Mouse (Mus musculus) v-Abl transformed pro-B cells (cell line): ENCODE measurements around the gene Efcc1.

Experiments used
- in situ Hi-C, 2 experiments: fragments of 400-800 bp; cut with MboI; formaldehyde crosslinking; loops; one replicate each; pipeline ENCODE4 v1.15.1; 2025; ENCODE audit not compliant: unreplicated experiment in 2 of 2

The Efcc1 gene

DNA sequence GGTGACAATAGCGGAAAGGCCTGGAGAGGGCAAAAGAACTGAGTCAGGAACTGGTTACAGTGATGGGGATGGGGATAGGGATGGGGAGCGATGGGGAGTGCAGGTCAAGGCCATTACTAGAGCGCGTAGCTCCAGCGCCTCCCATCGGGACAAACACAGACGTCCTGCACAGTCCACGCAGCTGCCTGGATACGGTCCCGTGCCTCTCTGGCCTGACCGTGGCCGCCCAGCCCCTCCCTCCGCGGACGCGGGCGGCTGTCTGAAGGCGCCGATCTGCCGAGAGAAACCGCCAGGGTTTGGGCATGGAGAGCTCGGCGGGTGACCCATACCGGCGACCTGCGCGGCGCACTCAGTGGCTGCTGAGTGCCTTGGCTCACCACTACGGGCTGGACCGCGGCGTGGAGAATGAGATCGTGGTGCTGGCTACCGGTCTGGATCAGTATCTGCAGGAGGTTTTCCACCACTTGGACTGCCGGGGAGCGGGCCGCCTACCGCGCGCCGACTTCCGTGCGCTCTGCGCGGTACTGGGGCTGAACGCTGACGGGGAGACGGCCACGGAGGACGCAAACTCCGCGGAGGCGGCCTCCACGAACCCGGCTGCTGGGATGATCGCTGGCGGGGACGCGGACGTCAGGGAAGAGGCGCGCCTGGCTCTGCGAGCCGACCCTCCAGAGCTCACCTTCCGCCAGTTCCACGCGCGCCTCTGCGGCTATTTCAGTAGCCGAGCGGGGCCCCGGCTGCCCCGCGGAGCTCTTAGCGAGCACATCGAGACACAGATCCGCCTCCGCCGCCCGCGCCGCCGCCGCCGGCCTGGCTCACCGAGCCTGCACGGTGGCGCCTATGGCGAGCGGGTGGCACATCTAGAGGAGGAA lies at the start of gene Efcc1:
TSS of gene Efcc1 (plus strand) at position 279 of the 872 bp plus-strand sequence.
- in situ Hi-C loops, result no loop called here

DNA sequence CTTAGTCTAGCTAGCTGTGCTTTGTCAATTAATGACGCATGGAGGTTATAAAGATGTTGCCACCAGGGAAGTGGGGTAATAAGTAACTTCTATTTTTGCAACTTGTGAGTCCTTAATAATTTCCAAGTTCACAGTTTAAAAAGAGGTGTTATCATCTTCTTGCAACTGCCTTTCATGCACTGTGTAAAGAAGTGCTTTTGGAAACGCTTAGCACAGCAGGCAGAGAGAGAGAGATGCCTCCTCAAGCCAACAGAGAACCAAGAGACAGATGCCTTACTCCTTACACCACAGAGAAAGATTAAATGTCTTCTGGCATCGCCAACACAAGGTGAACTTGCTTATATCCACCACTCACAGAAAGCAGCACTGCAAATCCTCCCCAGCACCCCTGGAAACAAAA lies 34.7 kb upstream of the Efcc1 start:
- in situ Hi-C loops, result loop anchor here (10.0 to 25.0 kb wide), 2 partner anchors 179 to 609 kb away; no protein-coding TSS in a partner anchor

DNA sequence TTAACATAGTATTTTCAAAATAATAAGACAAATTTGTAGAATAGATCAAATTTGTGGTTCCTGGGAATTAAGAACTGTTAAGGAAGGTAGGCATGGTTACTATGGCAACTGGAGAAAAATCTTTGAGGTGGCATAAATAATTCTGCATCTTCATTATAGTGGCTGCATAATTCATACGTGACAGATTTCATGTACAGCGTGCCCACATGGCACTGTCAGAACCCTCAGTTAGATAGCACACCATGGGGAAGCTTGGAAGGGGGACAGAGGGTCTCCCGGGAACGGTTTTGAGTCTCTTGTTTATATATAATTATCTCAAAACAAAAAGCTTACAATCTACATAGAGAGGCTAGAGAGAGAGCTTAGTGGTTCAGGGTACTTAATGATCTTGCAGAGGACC lies 34.1 kb upstream of the Efcc1 start:
- in situ Hi-C loops, result loop anchor here (10.0 to 25.0 kb wide), 2 partner anchors 178 to 609 kb away; no protein-coding TSS in a partner anchor

DNA sequence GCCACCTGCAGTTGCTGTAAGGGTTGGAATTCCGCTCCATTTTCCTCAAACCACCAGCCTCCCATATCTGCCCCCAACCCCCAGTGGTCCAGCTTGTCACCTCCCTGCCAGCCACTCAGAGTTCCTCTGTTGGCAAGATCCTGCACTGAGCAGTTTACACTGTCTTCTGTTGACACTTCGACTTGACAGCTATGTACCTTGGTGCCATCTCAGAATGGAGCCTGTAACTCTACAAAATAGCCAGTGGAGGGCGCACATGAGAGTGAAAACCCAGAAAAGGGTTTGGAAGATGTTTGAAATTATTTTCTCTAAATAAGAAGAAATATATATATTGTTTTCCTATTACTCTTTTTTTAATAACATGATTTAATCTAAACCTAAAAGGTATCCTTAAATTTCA lies 24.4 kb upstream of the Efcc1 start:
- in situ Hi-C loops, result loop anchor here (5.0 to 10.0 kb wide), 3 partner anchors 66 to 289 kb away; partner anchors contain the start of gene H1fx (in 1 of the 2)

DNA sequence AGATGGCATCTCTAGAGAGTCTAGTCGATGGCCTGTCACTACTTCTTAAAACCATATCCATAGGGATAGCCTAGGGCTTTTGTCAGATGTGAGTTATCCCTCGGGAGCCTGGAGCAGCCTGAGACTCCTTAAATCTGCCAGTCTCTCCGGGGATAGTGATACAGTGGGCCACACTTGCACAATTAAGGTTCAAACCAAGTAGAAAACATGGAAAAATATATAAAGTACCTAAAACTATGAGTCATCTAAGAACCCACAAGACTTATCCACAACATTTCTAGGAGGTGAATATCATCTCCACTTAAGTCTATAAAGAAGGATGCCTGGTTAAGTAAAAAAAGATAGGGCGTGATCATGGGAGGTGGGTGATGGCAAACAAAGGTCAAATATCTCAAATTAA lies 18.4 kb upstream of the Efcc1 start:
- in situ Hi-C loops, result no loop called here

DNA sequence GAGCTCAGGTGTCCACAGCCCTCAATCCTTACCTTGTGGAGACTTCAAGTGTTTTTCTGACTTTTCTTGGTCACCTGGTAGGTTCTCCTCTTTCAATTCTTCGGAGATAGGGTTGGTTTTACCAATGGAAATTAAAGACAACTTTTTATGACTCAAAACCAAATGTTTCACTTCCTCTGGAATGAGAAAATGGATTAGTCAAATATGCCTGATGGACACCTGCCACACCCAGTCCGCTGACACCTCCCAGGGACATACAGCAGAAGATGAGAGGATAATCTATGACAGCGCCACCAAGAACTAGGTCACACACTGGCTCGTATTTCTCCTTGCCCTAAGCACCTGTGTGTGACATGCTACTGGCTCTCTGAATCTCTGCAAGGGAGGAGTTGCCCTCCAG lies 16.6 kb upstream of the Efcc1 start:
- in situ Hi-C loops, result no loop called here

DNA sequence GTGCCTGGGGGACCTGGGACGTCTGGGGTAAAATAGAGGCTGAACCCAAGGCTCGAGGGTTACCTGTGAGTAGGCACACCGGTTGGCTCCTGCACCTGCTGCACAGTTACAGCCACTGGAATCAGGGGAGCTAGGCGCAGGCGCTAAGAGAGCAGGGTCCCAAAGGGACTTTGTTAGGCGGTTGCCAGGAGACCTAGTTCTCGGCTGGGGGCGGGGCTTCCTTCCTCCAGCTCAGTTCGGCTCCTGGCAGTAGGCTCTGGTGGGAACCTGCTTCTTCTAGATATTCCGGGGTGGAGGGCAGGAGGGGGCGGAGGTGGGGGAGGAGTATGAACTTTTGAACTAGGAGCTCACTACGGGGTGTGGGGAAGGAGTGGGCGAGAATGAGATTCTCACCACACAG lies 8.0 kb upstream of the Efcc1 start:
- in situ Hi-C loops, result no loop called here

DNA sequence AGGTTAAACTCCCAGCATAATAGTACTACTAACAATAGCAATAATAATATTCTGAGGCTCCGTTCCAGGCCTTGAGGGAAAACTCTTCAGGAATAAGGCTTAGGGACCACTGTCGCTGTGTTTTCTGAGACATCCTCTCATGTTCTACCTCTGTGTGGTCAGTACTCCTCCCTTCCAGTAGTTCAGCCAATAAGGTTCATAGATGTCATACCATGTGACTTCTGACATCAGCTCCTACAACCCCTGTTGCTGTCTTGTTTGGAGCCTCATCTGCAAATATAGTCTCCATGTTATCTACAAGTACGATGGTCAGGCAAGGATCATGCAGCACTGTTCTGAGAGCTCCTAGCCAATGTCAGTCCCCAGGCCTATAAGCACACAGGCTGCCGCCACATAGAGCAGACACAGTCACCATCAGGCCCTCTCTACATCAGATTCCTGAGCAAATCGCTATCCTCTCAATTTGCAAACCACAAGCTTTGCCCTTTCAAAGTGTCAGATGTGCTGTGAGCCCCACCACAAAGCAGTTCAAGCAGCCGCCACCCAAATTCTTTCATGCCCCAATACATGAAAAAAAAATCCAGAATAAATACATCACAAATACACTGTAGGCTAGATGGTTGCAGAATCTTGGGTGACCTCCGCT lies 5.3 kb upstream of the Efcc1 start:
- in situ Hi-C loops, result no loop called here

DNA sequence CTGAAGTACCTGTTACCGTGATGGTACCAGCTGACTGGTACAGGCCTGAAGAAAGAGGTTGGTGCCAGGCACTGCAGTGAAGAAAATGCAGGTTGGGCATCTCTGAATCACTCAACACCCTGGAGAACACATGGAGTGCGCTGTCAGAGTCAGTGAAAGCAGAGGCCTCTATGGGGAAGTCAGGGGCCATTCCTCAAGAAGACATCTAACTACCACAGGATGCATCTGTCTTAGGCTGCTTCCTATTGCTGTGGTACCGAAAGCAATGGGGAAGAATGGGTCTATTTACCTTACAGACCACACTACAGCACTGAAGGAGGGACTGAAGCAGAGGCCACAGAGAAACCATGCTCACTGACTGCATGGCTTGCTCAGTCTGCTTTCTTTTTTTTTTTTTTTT lies 2.6 kb upstream of the Efcc1 start:
- in situ Hi-C loops, result no loop called here

DNA sequence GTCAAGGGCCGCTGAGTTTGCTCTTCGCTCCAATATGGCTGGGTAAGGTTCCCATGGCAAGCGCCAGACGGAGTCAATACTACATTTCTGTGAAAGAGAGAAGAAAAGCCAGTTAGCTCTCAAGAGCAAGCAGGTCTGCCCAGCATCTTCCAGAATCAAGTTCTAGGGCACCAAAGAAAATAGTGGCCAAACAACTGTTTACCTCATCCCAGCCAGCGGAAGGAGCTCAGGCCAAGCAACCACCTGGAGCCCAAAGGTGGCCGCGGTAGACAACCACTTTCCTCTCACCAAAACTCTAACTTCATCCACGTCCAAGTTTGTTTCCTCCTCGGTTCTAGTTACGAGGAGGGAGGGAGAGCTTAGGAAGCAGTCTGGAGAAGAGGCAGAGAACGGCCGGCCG lies 528 bp upstream of the Efcc1 start:
- in situ Hi-C loops, result no loop called here

DNA sequence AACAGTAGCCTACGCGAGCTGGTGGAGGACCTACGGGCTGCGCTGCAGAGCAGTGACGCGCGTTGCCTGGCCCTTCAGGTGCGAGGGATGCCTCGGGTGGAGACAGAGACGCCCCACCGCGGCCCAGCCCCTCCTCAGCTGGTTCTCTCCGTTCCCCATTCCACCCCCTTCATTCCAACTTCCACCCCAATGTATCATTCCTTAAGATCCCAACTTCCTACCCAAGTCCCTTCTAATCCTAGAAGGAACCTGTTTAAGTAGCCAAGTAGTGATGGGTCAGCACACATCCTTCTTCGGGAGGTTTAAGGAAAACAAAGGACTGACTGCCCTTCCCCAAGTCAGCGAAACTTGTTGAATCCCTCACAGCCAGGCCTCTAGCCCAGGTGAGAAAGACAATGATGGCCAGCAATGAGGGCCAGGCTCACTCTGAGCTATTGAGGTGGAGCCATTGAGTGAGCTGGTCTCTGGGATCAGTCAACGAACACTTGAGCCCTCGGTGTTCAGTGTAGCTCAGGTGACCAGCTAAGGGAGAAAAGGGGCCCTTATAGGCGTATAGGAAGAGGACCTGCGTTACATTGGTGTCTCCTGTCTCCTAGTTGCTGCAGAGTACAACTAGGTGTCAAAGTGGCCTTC lies 910 bp downstream of the Efcc1 start:
- in situ Hi-C loops, result no loop called here

DNA sequence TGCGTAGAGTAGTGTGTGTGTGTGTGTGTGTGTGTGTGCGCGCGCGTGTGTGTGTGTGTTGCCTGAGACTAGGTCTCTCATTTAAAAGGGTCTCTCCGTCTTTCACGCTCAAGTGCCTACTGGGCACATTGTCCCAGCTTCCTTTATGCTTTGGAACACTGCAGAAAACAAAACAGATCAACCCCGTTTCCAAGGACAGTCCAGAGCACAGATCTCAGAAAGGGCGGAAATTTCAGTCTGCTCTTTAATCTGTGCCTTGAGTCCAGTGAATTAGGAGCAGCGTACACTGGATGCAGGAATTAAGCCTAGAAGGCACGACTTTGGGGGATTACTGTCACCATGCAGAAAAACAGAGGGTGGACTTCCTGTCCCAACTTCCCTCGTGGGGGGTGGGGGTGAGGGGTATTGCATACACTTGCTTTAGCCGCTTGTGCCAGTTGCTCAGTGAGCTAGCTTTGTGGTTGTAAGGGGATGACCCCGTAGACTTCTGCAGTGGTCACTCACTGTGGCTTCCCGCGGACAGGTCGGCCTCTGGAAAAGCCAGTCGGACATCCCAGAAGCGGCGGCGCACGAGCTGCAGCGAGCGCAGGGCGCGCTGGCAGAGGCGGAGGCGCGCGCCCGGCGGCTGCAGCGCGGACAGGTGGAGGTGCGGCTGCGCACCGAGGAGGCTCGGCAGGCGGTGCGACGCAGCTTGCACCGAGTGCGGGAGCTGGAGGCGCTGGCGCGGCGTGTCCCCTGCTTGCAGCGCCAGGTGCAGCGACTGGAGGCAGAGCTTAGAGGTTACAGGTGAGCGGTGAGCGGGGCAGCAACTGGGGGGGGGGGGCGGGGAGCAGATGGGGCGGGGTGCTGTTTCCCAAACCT lies 1.7 kb downstream of the Efcc1 start:
- in situ Hi-C loops, result no loop called here

DNA sequence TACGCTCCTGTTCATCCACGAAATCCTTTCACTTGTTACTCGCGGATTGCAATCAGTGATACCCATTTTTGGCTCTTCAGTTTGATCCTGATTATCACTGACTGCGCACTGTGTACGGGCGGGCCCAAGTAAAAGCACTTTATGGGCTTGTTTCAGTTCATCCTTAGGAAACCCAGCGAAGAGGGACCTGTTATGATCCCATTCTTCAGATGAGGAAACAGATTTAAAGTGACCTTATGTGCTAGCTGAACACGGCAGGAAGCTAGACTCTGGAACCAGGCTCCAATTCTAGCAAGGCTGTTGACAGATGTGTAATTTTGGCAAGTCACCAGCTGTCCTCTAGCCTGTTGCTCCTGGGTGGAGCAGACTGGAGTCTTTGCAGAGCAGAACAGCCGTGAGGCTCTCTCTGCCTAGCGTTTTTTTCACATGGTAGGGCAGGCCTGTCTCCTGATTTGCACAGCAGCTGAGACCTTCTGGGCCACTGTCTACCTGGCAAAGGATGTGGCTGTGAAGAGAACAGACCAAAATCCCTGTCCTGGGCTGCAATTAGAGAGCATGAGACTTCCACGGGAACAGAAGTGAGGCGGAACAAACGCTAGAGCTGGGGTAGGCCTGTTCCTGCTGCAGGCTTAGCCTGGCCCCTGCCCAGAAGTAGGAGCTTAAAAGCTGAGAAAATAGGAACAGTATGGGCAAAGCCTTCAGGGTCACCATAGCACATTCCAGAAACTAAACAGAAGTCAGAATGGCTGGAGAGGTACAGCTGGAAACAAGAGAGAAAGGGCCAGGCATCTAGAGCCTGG lies 2.7 kb downstream of the Efcc1 start:
- in situ Hi-C loops, result no loop called here

DNA sequence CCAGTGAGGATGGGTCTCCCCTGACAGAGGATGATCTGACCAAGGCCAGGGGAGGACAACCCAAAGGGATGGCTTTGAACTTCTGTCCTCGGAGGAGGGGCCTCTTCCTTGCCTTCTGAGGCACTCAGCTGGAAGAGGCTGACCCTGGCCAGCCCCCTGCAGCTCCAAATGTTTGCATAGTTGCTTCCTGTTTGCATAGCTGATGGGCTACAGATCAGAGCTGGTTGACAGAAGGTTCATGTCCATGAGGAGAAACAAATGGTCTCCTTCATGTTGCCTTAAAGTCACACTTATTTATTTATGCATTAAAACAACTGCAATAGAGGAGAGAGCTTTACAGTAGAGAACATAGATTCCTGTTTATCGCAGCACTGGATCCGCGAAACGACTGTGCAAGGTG lies 3.5 kb downstream of the Efcc1 start:
- in situ Hi-C loops, result no loop called here

DNA sequence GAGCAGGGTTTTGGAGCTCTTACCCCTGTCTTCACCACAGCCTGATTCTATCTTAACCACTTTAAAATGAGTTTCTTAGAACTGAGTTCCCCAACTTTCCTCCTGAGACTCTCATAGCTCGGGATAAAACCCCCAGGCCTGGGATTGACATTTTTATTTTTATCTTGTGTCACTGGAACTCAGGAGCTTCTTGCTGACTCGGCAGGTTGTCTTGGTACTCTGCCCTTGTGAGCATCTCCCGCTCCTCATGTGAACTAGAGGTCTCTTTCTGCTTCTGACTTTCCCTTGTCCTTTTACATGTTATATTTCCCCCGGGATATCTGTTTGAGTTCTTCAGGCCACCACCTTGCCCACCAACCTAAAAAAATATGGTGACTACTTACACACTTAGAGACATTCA lies 6.3 kb downstream of the Efcc1 start:
- in situ Hi-C loops, result no loop called here

DNA sequence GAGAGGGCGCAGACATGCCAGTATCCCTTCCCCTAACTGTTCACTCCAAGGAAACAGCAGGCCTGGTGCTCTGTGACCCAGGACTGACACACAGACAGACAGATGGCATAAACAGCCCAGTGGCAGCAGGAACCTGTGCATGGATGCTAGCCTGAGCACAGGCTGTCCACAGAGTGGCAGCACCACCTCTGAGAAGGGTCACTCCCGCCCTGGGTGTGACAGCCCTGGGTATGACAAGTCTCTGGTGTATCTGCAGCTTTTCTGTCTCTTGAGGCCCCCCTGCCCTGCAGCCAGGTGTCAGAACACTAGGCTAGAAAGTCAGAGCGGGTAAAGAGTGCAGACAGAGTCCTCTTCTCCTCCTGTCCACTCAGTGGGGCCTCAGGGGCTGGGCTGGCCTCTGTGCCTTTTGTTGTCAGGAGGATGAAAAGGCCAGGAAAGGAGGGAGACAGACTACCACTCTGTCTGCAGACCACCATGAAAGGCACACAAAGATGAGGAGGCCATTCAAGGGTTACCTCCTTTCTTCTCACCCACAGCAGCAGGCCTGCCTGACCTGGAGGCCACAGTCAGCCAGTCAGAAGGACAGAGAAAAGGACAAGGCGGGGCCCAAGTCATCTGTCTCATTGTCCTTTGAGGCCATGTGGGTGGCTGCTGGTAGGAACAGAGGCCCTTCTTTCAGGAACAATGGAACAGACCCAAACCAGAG lies 7.4 kb downstream of the Efcc1 start:
- in situ Hi-C loops, result no loop called here

DNA sequence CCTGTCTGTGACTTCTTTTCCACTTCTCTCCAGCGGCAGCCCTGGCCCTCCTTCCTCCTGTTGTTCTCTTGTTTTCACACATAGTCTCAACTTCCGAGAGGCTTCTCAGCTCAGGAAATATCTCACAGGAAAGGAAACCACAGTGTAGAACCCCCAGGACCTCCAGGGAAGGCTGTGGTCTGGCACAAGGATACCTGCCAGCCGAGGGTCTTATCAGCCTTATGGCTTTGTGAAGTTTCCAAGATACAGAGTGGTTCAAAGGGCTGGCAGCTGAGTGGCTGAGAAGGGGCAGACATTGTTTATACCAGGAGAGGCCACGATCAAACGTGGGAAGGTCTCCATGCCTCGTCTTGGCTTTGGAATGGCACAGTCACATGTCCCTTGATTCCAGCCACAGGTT lies 9.2 kb downstream of the Efcc1 start:
- in situ Hi-C loops, result no loop called here

DNA sequence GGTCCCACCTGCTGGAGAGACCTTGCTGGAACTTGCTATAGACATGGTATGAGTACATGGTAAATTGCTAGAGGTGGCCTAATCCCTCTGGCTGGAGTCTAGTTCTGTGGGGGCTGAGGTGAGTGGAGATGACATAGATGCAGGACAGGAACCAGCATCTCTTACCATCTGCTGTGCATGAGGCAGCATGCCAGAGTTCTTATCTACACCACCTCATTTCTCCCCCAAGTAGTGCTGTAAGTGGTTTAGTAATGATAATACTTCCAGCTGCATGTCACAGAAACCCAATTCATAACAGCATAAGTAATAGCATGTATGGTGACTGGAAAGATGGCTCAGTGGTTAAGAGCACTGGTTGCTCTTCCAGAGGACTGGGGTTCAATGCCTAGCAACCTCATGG lies 9.8 kb downstream of the Efcc1 start:
- in situ Hi-C loops, result no loop called here

DNA sequence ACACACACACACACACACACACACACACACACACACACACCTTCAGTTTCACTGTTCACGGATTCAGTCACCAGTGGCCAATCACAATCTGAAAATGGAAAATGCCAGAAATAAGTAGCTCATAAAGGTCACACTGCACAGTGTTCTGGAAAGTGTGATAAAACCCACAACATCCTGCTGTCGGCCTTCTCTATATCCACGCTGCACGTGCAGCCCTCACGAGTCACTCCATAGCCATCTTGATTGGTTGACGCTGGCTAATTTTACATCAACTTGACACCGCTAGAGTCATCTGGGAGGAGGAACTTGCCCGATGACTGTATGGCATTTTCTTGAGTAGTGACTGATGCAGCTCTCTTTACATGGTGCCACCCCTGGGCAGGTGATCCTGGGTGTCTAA lies 11.3 kb downstream of the Efcc1 start:
- in situ Hi-C loops, result no loop called here
